Mouse (Mus musculus): ENCODE results near the gene Zfp955a. TPM values are rescaled to one million over a fixed set of nuclear protein-coding genes. Genes with fewer than 3 reads are reported as not detected.
"Not testable (repeated sequence)": the region's sequence is repeated elsewhere in the genome, so short reads cannot be mapped to it uniquely, and the experiment has no call there.

Gene Zfp955a
- polyA plus RNA-seq, 1 experiment, result 3.1 TPM

DNA sequence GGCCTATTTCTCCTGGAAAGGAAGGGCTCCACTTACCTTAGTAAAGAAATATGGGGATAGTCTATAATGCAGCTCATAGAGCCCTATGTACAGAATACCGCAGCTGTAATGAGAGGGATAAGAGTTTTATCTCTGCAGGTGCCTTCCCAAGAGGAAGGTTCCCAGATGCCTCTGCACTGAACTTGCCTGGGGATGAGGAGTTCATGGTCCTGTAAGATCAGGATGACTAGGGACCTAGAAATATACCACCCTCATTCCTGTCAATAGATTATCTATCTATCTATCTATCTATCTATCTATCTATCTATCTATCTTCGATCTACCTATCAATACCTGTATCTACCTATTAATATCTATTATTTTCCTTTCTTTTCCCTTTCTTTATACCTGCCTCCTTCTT, 33.4 kb downstream of the Zfp955a start, which contains the start of gene Olfr1564:
TSS of gene Olfr1564 (minus strand) at position 101 of the 400 bp plus-strand sequence.
- TF ChIP-seq TCF3 (IDR thresholded peaks at IDR 0.05; ENCODE audit: insufficient read length, low read depth) (no peak), CEBPB (IDR thresholded peaks at IDR 0.05; ENCODE audit: insufficient read depth, poor library complexity, severe bottlenecking) (no peak), MYOG (IDR thresholded peaks at IDR 0.05; ENCODE audit: control insufficient read depth in 1 of 3, insufficient read depth in 1 of 3, insufficient read length in 2 of 3, low read depth in 2 of 3) (no peak), MYOD1 (IDR thresholded peaks at IDR 0.05; ENCODE audit: control insufficient read depth in 1 of 3, insufficient read length in 2 of 3, low read depth in 2 of 3) (no peak), POLR2AphosphoS2 (IDR thresholded peaks at IDR 0.05; ENCODE audit: insufficient read length, low read depth) (no peak), SRF (IDR thresholded peaks at IDR 0.05; ENCODE audit: control insufficient read depth, insufficient read length, low read depth) (no peak), REST (IDR thresholded peaks at IDR 0.05; ENCODE audit: insufficient read depth, insufficient read length) (no peak), MAX (IDR thresholded peaks at IDR 0.05; ENCODE audit: low read depth) (no peak), POLR2A (IDR thresholded peaks at IDR 0.05; ENCODE audit: insufficient read length, low read depth) (no peak), TCF12 (IDR thresholded peaks at IDR 0.05; ENCODE audit: insufficient read depth, poor library complexity, severe bottlenecking) (no peak), USF1 (IDR thresholded peaks at IDR 0.05; ENCODE audit: low read depth) (no peak), E2F4 (IDR thresholded peaks at IDR 0.05; ENCODE audit: insufficient read depth) (no peak)
- Histone ChIP-seq H3K4me2 (ENCODE audit: low read depth) (no peak within 1 kb of the TSS), H3K27me3 (ENCODE audit: control insufficient read depth, insufficient read depth, insufficient read length) (no peaks in the 10 kb centered on the region), H3K36me3 (ENCODE audit: control insufficient read depth, insufficient read depth) (no peaks in the 10 kb centered on the region), H3ac (ENCODE audit: control insufficient read depth, insufficient read length) (no peak within 1 kb of the TSS), H3K4me3 (no peak within 1 kb of the TSS), H3K79me2 (ENCODE audit: control insufficient read depth, insufficient read depth) (no peaks in the 10 kb centered on the region)

DNA sequence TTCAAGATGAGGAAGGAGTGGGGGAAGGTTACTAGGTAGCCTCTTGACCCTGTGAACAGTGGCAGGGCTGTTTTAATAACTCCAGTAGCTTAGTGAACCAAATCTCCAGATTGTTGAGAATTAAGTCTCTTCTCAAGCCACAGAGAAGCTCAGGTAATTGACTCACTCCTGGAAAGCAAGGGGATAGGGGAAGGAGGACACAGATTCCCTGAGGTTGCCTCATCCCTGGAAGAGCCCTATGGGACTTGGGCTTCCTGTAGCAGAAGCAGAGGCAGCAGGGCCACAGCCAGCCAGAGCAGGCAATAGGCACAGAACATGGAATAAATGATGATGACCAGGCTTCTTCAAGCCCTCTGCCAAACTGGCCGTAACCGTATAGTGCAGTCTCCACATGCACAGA, 63.9 kb downstream of the Zfp955a start, which contains the start of gene Olfr239:
TSS of gene Olfr239 (plus strand) at position 301 of the 400 bp plus-strand sequence.
- H3K4me2 ChIP-seq (ENCODE audit: low read depth); H3K79me2 ChIP-seq (ENCODE audit: control insufficient read depth, insufficient read depth); H3ac ChIP-seq (ENCODE audit: control insufficient read depth, insufficient read length): not testable (repeated sequence)

More for the DNA sequence above, 63.9 kb downstream of the Zfp955a start, which contains the start of gene Olfr239:
- not testable (repeated sequence) for H3K4me3 ChIP-seq; H3K27me3 ChIP-seq (ENCODE audit: control insufficient read depth, insufficient read depth, insufficient read length); H3K36me3 ChIP-seq (ENCODE audit: control insufficient read depth, insufficient read depth)

Other genes starting within 250 kb of the Zfp955a start
- 0.83 TPM for gene Zfp763, start 221.7 kb downstream of the Zfp955a start, polyA plus RNA-seq (2012; fragmentation: generic; extraction: Trizol)
- not detected for gene 4921501E09Rik, start 187.1 kb downstream of the Zfp955a start, polyA plus RNA-seq (2012; fragmentation: generic; extraction: Trizol)
- 1.4 TPM for gene Zfp563, start 165.8 kb downstream of the Zfp955a start, polyA plus RNA-seq (2012; fragmentation: generic; extraction: Trizol)
- gene Morc2b, start 115.5 kb downstream of the Zfp955a start, polyA plus RNA-seq (2012; fragmentation: generic; extraction: Trizol), result 0.11 TPM
- gene Olfr55, start 86.7 kb downstream of the Zfp955a start, polyA plus RNA-seq (2012; fragmentation: generic; extraction: Trizol), result not detected
- not detected for gene Olfr239, start 63.8 kb downstream of the Zfp955a start, polyA plus RNA-seq (2012; fragmentation: generic; extraction: Trizol)
- 0.11 TPM for gene Olfr1564, start 33.5 kb downstream of the Zfp955a start, polyA plus RNA-seq (2012; fragmentation: generic; extraction: Trizol)
- gene Olfr63, start 9.5 kb upstream of the Zfp955a start, polyA plus RNA-seq (2012; fragmentation: generic; extraction: Trizol), result not detected
- gene Zfp955b, start 34.4 kb upstream of the Zfp955a start, polyA plus RNA-seq (2012; fragmentation: generic; extraction: Trizol), result 3.0 TPM
- 2.2 TPM for gene Zfp81, start 103.7 kb upstream of the Zfp955a start, polyA plus RNA-seq (2012; fragmentation: generic; extraction: Trizol)
- 0.90 TPM for gene Zfp101, start 139.5 kb upstream of the Zfp955a start, polyA plus RNA-seq (2012; fragmentation: generic; extraction: Trizol)
- not detected for gene Actl9, start 177.8 kb upstream of the Zfp955a start, polyA plus RNA-seq (2012; fragmentation: generic; extraction: Trizol)